Mouse (Mus musculus): ENCODE data around the gene Rassf3.

The Rassf3 gene

DNA sequence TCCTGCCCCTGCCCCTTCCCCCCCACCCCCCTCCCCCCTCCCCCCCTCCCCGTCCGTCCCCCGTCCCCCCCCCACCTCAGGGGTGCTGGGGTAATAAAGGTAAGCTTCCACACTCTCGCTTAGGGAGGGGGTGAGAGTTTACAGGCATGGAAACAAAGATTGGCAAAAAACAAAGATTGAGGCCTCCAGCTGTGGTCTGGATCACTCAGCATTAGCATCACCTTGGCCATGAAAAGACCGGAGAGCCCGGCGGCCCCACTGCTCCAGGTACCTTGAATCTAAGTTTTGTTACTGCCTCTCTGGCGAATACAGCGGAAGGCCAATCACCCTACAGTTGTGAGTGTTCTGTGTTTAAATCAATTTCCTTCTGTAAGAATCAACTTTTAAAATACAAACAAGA is 72.2 kb downstream of the Rassf3 start:
- no peak for DNase-seq (ENCODE audit: low spot score in 2 of 2)

DNA sequence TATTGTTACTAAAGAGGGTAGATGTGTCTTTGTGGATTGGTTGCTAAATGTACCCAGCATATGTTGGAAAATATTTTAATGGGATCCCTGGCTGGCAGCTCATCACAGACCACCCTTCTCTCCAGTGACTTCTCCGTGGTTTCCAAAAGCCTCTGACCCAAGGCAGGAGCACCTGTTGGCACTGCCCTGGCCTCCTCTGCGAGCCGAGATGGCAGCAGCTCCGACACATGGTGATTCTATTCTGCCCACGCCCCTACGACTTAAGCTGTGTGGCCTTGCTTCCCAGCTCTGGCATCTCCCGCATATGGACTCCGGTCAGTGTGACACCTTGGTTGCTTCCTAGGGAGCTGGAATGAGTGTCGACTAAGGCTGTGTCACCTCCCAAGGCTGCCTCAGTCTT is 73.0 kb downstream of the Rassf3 start:
- no peak for DNase-seq (ENCODE audit: low spot score in 2 of 2)

GRCm38 (mm10) chr10:121401005-121401404 is 75.1 kb downstream of the Rassf3 start:
- DNase-seq (ENCODE audit: low spot score in 2 of 2), result no peak

DNA sequence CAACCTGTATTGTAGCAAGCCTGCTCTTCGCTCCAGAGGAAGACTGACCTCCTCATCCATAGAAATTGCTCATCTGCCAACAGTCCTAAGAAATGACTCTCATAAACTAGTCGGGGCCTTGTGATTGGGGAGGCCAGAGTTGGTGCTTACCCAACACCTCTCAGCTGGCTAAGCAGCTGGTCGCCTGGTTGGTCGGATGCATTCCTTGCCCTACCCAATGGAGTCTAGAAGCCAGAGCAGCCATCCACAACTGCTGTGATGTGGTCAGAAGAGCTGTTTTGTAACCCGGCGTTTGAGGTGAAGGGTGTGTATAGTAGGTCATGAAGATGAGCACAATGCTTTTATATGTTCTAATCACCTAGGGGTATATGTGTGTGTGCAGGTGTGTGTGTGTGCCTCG is 77.5 kb downstream of the Rassf3 start:
- no peak for DNase-seq (ENCODE audit: low spot score in 2 of 2)

DNA sequence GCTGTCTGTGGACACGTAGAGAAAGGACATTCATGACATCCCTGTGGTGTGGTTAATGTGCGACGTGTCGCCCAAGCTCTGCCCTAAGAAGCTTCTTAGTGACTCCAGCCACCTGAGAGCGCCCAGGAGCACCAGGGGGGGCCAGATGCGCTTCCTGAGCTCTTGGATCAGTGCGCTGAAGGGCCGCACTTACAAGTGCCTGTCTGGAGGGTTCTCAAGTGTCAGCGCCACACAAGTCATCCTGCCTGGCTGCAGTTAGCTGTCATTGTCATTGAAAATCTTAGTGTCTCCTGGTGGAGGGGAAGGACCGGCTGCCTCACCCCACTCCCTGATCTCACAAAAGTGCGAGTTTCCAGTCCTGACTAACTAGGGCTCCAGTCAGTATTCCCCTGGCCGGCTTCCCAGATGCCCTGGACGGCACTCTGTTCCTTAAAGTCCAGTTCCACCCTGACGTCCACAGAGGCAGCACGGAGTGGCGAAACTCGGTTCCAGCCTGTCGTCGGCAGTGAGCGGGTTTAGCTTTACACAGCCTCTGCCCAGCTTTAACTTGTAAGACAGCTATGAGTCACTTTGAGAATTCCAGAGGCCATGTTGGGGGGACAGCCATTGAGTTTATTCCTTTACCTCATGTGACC is 80.5 kb downstream of the Rassf3 start:
- no peak for DNase-seq (ENCODE audit: low spot score in 2 of 2)

- DNase-seq (ENCODE audit: low spot score in 2 of 2), result no peak
These were observed 81.3 kb downstream of the Rassf3 start for GRCm38 (mm10) chr10:121394789-121395325.

- DNase-seq (ENCODE audit: low spot score in 2 of 2), result no peak
These were observed 81.9 kb downstream of the Rassf3 start for GRCm38 (mm10) chr10:121394270-121394669.

DNA sequence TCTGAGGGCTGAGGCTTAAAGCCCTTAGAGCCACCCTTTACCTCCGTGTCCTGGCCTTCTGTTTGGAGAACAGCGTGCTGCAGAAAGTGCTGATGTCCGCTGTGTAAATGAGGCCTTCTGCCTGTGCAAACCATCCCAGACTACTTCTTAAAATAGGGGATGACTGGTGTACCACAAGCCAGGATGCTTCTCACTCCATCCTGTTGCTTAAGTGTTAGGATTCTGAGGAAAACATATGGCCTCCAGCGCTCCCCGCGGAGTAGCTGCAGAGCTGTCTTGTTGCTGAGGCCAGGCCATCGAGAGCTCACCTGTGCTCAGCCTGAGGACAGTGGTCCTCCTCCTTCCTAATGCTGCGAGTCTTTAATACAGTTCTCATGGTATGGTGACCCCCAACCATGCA is 84.2 kb downstream of the Rassf3 start:
- no peak for DNase-seq (ENCODE audit: low spot score in 2 of 2)

GRCm38 (mm10) chr10:121390602-121391001 is 85.5 kb downstream of the Rassf3 start:
- DNase-seq (ENCODE audit: low spot score in 2 of 2), result no peak

DNA sequence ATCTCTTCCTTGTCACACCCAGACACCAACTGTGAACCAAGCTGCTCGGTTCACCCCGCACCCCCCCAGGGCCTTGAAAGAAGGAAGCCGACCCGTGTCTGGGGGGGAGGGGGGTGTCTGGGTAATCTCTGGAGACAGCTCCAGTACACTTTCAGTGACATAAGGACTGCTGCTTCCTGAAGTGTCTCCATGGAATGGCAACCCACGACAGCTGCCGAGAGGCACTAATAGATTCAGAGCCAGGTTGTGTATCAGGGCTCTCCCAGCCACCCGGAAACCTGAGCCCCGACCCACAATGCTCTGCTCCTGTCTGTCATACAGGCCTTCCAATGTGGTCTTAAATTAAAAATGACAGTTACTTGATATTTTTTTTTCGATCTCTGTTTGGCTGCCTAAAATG is 89.8 kb downstream of the Rassf3 start:
- DNase-seq (ENCODE audit: low spot score in 2 of 2), result no peak

GRCm38 (mm10) chr10:121385695-121386094 is 90.5 kb downstream of the Rassf3 start:
- no peak for DNase-seq (ENCODE audit: low spot score in 2 of 2)

DNA sequence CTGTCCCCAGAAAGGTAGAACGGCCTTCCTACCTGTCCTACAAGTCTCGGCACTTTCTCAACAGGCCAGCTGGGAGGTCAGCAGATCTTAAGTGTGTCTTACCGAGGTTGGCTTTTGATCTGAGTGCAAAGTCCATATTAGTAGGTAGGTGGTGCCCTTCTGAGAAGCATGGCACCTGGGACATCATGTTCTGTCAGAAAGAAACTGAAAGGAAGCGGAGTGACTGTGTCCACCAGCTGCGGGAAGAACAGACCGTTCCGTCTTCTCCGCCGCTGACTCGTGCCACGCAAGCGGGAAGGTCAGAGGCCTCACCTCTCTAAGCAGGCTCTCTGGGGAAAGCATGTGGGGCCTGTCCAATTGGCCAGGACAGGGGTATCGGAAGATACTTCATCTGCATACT is 91.4 kb downstream of the Rassf3 start:
- DNase-seq (ENCODE audit: low spot score in 2 of 2), result no peak

GRCm38 (mm10) chr10:121381280-121381679 is 94.9 kb downstream of the Rassf3 start:
- no peak for DNase-seq (ENCODE audit: low spot score in 2 of 2)

GRCm38 (mm10) chr10:121379387-121379786 is 96.8 kb downstream of the Rassf3 start:
- DNase-seq (ENCODE audit: low spot score in 2 of 2), result no peak

- DNase-seq (ENCODE audit: low spot score in 2 of 2), result peak in 1 of 2 experiments; percentile 43
These were observed 99.4 kb downstream of the Rassf3 start for GRCm38 (mm10) chr10:121376530-121377271.

DNA sequence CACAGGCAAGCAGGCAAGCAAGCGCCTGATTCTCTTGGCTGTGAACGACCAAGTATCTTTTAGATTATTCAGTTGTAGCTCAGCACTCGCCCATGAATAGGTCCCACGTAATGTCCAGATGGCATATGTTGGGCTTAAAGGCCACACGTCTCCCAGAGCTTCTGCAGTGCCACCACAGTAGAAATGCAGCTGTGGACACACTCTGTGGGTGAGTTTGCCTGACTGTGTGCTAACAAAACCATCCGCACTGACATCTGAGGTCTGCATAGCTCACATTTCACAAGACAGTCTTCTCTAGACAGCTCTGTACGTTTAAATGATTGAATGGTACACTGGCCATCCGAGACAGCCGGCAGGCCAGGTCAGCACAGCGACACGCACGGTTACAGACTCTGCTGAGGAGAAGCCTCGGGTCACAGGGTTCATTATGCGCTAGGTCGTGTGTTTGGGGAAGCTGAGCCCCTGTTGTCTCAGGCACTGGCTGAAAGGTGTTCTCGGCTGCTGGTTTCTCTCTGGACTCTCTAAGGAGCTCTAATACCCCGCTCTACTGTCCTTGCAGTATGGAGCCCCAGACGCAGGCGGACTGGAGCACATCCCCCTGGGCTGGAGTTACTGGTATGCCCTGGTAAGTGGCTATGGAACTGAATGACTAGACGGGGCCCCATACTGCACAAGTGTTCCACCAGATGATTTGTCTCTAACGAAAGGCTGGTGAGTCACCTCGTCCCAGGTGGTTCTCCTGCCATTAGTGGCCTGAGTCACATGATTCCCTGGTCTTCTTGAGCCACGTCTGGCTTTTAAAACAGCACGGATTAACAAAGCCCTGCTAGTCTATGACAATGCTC is 100.3 kb downstream of the Rassf3 start:
- DNase-seq (ENCODE audit: low spot score in 2 of 2), result peak in 1 of 2 experiments; percentile 23

- DNase-seq (ENCODE audit: low spot score in 2 of 2), result peak; percentile 19 to 73
These were observed 101.2 kb downstream of the Rassf3 start for GRCm38 (mm10) chr10:121374693-121375620.

DNA sequence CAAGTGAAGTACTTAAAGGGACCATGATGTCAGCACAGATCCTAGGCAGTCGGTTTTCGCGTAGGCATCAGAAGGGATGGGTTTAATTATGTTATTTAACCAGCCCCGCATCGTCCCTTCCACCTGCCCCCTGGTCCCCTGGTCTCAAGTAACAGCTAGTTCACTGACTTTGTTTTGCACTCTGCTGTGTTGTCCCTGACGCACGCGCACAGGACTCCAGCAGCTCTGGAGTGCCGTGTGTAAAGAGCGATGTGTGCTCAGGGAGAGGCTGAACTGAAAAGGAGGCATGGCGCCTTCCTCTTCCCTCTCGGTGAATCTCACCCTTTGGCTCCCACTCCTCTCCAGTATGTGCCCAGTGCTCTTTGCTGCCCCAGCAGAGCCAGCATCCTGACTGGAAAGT is 102.1 kb downstream of the Rassf3 start:
- DNase-seq (ENCODE audit: low spot score in 2 of 2), result no peak

DNA sequence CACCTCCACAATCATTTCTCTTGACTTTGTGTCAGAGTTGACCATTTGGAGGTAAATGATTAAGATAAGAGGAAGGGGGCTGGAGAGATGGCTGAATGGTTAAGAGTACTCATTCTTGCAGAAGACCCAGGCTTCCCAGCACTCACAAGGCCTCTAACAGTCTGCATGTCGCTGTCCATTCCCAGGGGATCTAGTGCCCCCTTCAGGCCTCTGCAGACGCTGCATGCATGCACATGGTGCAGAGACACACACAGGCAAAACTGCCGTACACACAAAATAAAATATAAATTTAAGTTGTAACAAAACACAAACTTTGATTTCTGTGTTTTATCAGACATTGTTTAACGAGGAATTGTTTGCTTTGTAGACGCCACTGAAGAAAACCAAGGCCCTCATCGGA is 105.4 kb downstream of the Rassf3 start:
- DNase-seq (ENCODE audit: low spot score in 2 of 2), result peak in 1 of 2 experiments; percentile 21

DNA sequence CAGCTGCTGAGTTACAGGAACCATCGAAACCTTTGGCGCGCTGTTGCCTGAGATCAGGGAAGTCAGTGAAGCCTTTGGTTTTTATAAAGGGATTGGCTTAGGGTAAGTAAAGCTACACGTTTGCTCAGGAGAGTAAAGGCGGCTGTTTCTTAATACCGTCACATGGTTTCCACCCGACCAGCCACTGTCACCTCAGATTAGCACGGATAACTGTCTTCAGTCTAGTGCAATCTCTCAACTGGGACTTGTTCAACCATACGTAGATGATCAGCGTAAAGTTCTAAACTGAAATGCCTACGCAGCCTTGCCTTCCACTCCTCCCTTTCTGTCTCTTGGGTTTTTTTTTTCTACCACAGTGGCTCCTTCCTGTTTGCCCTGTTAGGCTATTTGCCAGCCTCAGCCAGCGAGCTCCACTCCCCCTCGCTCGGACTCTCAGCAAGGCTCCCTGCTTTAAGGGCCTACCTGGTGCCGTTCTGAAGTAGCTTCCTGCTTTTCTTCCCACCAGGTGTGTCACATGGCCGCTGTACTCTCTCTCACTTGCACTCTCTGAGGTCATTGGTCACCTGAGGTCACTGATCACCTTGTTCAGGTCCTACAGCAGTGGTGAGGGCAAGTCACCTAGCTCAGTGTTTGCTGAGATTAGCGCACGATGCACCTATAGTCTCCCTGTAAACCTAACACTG is 107.2 kb downstream of the Rassf3 start:
- DNase-seq (ENCODE audit: low spot score in 2 of 2), result peak; percentile 11 to 12

DNA sequence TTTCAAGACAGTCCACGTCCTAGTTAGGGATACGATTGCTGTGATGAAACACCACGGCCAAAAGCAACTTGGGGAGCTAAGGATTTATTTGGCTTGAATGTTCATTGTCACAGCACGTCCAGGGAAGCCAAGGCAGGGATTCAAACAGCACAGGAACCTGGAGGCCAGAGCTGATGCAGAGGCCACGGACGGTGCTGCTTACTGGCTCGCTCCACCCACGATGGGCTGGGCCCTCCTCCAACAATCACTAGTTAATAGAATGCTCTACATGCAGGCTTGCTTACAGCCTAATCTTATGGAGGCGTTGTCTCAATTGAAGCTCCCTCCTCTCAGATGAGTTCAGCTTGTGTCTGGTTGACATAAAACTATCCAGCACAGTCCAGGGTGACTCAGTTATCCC is 108.4 kb downstream of the Rassf3 start:
- DNase-seq (ENCODE audit: low spot score in 2 of 2), result no peak
